Mouse (Mus musculus): ENCODE data around the gene 9530077C05Rik. TPM values are rescaled to one million over a fixed set of nuclear protein-coding genes. Genes with fewer than 3 reads are reported as not detected.
A peak's percentile ranks its signal among the peaks of the same experiment; 100 is the strongest.

9530077C05Rik gene
- polyA plus RNA-seq, 1 experiment from 2014 or later, result 1.2 TPM

DNA sequence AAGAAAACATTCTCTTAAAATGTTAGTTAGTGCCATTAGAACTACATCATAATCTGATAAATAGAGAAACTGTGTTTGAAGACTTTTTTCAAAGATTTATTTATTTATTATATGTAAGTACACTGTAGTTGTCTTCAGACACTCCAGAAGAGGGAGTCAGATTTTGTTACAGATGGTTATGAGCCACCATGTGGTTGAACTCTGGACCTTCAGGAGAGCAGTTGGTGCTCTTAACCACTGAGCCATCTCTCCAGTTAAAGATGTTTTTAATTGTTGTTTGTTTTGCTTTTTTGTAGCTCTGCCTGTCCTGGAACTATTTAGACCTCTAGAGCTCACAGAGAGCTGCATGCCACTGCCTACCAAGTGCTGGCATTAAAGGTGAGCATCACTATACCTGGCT is 43.7 kb downstream of the 9530077C05Rik start:
- Histone ChIP-seq H3K27me3 (ENCODE audit: control insufficient read depth, insufficient read depth, low read depth, low read length) (no peaks in the 10 kb centered on the region), H3K36me3 (ENCODE audit: control insufficient read depth, insufficient read depth) (peaks cover 27% of the 10 kb centered on the region), H3K9ac (ENCODE audit: low read depth, low read length) (no peak overlapping the region), H3K9me3 (replicated peaks; ENCODE audit: control insufficient read depth, low read length) (no peaks in the 10 kb centered on the region), H3K4me1 (ENCODE audit: control insufficient read depth, low read depth, low read length) (peaks cover 11% of the 10 kb centered on the region), H3K4me3 (ENCODE audit: low read depth, low read length) (no peak overlapping the region), H3K27ac (ENCODE audit: low read length) (no peak overlapping the region), H3K4me2 (ENCODE audit: low read depth, low read length) (no peak overlapping the region)
- ATAC-seq (ENCODE audit: low read depth), result no peak

DNA sequence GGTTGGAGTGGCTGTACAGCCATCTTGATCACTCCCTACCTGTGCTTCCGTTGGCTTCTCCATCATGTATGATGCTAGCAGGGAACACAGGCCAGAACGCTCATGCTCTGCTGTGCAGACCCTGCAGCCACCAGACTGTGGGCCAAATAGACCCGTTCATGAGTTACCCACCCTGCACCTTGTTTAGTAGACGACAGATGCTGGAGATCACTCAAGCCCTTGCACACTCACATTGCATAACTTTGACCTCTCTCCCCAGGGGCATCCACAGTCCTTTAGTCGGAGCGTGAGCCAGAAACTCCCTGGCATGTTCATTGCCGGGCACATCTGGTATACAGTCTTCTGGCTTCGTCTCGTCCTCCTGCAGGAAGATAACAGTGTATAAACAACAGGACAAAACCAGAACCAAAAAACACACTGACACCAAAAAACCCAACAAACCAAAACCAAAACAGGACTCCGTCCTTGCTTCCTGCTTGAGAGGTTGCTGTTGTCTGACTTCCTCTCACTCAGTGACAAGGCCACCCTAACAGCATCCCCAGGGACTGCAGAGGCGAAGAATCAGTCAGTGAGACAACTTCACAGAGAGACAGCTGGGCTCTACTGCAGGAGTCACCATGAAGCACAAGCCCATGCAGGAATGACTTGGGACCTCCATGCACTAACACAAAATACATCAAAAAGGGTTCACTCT is 46.0 kb downstream of the 9530077C05Rik start:
- Histone ChIP-seq H3K4me1 (ENCODE audit: control insufficient read depth, low read depth, low read length) (peaks cover 11% of the 10 kb centered on the region), H3K9ac (ENCODE audit: low read depth, low read length) (no peak overlapping the region), H3K36me3 (ENCODE audit: control insufficient read depth, insufficient read depth) (peaks cover 24% of the 10 kb centered on the region), H3K27ac (ENCODE audit: low read length) (no peak overlapping the region), H3K9me3 (replicated peaks; ENCODE audit: control insufficient read depth, low read length) (no peaks in the 10 kb centered on the region), H3K27me3 (ENCODE audit: control insufficient read depth, insufficient read depth, low read depth, low read length) (no peaks in the 10 kb centered on the region), H3K4me2 (ENCODE audit: low read depth, low read length) (no peak overlapping the region), H3K4me3 (ENCODE audit: low read depth, low read length) (no peak overlapping the region)
- ATAC-seq (ENCODE audit: low read depth), result no peak
- WGBS (ENCODE audit: insufficient replicate concordance), result 73% methylated on average over 11 of the region's 11 CpGs

DNA sequence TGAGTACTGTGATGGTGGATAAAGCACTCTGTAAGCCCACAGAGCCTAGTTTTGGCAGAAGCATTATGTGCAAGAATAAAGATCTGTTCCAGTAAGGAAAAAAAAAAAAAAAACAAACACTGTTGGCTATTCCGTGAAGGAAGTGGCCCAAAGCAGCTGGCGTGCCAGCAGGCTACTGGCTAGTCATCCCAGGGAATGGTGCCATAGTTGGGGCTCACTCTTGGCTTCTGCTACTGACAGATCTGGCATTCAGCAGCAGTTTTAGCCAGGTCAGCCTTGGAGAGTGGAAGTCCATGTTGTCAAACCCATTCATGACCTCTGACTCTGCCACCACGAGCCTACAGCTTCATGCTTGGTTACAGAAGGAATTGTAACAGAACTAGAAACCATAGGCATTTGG is 50.6 kb downstream of the 9530077C05Rik start:
- WGBS (ENCODE audit: insufficient replicate concordance), result 78% methylated on average over 3 of the region's 3 CpGs

DNA sequence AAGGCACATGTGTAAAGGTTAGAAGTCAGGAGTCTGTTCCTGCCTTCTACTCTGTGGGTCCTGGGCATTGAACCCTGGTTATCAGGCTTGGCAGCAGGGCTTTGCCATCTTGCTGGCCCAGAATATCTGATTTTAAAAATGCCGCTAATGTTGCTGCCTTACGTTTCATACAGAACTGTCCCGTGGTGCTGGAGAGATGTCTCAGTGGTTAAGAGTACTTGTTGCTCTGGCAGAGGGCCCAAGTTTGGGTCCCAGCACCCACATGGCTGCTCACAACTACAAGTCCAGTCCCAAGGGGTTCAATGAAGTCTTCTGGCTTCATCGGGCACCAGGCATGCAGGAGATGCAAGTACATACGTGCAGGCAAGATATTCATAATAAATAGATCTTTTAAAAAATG is 54.9 kb downstream of the 9530077C05Rik start:
- peaks cover 3% of the 10 kb centered on the region; the same call in 1 of the 2 replicates for H3K36me3 ChIP-seq (ENCODE audit: control insufficient read depth, insufficient read depth)
- H3K4me2 ChIP-seq (ENCODE audit: low read depth, low read length), result no peak overlapping the region
- WGBS (ENCODE audit: insufficient replicate concordance), result 70% methylated on average over 5 of the region's 5 CpGs
- H3K9ac ChIP-seq (ENCODE audit: low read depth, low read length), result no peak overlapping the region
- H3K4me3 ChIP-seq (ENCODE audit: low read depth, low read length), result no peak overlapping the region
- no peak for ATAC-seq (ENCODE audit: low read depth)
- no peaks in the 10 kb centered on the region for H3K9me3 ChIP-seq (replicated peaks; ENCODE audit: control insufficient read depth, low read length)
- H3K27ac ChIP-seq (ENCODE audit: low read length), result no peak overlapping the region
- no peaks in the 10 kb centered on the region for H3K27me3 ChIP-seq (ENCODE audit: control insufficient read depth, insufficient read depth, low read depth, low read length)
- peaks cover 10% of the 10 kb centered on the region for H3K4me1 ChIP-seq (ENCODE audit: control insufficient read depth, low read depth, low read length)

More for the DNA sequence above, 50.6 kb downstream of the 9530077C05Rik start:
- no peak overlapping the region for H3K4me2 ChIP-seq (ENCODE audit: low read depth, low read length)
- H3K4me1 ChIP-seq (ENCODE audit: control insufficient read depth, low read depth, low read length), result peaks cover 3% of the 10 kb centered on the region; the same call in 1 of the 2 replicates
- H3K36me3 ChIP-seq (ENCODE audit: control insufficient read depth, insufficient read depth), result peaks cover 10% of the 10 kb centered on the region
- no peaks in the 10 kb centered on the region for H3K27me3 ChIP-seq (ENCODE audit: control insufficient read depth, insufficient read depth, low read depth, low read length)
- no peaks in the 10 kb centered on the region for H3K9me3 ChIP-seq (replicated peaks; ENCODE audit: control insufficient read depth, low read length)
- no peak for ATAC-seq (ENCODE audit: low read depth)
- no peak overlapping the region for H3K9ac ChIP-seq (ENCODE audit: low read depth, low read length)
- H3K27ac ChIP-seq (ENCODE audit: low read length), result no peak overlapping the region
- no peak overlapping the region for H3K4me3 ChIP-seq (ENCODE audit: low read depth, low read length)

DNA sequence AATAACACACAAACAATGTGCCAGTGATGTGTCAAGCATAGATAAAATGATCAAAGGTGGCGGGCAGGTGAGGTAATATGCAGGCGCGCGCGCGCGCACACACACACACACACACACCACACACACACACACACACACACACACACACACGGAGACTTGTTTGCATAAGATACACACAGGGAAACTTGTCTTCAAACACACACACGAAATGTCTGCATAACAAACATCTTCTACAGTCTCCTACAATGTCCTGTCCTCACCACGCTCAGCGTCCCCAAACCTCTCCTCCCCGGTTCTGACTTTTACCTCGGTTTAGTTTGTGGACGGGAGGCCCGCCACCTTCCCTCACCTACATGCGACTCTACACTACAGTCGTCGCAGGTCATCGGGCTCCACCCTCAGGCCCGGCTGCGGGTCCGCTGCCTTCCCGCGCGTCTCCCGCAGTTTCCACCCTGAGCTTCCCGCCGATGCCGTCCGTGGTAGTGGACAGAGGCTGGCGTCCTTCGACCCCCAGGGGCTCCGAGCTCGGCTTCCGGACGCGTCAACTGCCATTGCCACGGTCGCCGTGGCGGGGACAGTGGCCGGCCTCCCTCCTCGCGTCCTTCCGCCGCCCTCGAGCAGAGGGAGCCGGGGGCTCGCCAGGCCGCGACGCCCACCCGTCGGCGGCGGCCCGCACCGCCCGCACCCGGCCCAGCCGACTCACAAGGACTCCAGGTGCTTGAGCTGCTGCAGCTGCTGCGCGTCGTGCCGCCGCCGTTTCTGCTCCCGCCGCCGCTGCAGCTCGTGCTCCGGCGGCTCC is 56.3 kb downstream of the 9530077C05Rik start:
- peak overlapping the region; percentile 87 for H3K9ac ChIP-seq (ENCODE audit: low read depth, low read length)
- WGBS (ENCODE audit: insufficient replicate concordance), result under 1% methylated on average over 68 of the region's 73 CpGs
- peak overlapping the region; percentile 97 for H3K4me2 ChIP-seq (ENCODE audit: low read depth, low read length)
- peak overlapping the region; percentile 89 for H3K4me3 ChIP-seq (ENCODE audit: low read depth, low read length)
- H3K4me1 ChIP-seq (ENCODE audit: control insufficient read depth, low read depth, low read length), result peaks cover 10% of the 10 kb centered on the region
- H3K27ac ChIP-seq (ENCODE audit: low read length), result peak overlapping the region; percentile 76
- H3K27me3 ChIP-seq (ENCODE audit: control insufficient read depth, insufficient read depth, low read depth, low read length), result no peaks in the 10 kb centered on the region
- peak; percentile 69 for ATAC-seq (ENCODE audit: low read depth)
- no peaks in the 10 kb centered on the region for H3K9me3 ChIP-seq (replicated peaks; ENCODE audit: control insufficient read depth, low read length)
- 0 out of 2 replicates have a peak, but pooled peaks cover 2% of the 10 kb centered on the region for H3K36me3 ChIP-seq (ENCODE audit: control insufficient read depth, insufficient read depth)

DNA sequence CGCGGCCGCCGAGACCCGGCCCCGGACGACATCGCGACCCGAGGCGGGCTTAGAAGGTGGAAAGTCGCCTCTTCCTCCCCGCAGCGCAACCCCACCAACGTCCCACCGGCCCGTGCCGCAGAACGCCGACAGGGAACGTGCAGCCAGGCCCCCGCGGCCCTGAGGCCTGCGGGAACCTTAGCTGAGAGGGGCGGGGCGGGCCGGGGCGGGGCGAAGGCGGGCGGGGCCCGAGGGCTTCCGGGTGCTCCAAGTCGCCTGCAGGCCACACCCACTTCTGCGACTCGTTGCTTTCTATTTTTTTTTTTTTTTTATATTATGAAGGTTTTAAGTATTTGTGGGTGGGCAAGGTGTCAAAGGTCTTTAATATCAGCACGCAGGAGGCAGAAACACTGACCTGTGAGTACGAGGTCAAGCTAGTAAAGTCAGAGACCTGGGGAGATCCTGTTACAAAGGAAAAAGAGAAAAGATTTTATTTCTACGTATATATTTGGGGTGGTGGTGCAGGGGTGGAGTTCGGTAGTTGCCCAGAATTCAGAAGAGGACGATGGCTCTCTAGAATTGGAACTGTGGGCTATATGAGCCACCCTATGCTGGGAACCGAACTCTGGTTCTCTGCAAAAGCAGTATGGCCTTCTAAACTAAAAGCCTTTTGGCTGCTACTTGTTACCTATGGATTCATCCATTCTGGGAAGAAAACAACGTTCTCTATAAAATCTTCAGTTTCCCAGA is 57.0 kb downstream of the 9530077C05Rik start:
- peak; percentile 93 for ATAC-seq (ENCODE audit: low read depth)
- Histone ChIP-seq H3K4me2 (ENCODE audit: low read depth, low read length) (peak overlapping the region; percentile 97), H3K4me1 (ENCODE audit: control insufficient read depth, low read depth, low read length) (peaks cover 10% of the 10 kb centered on the region), H3K36me3 (ENCODE audit: control insufficient read depth, insufficient read depth) (0 out of 2 replicates have a peak, but pooled peaks cover 2% of the 10 kb centered on the region), H3K27me3 (ENCODE audit: control insufficient read depth, insufficient read depth, low read depth, low read length) (no peaks in the 10 kb centered on the region), H3K4me3 (ENCODE audit: low read depth, low read length) (peak overlapping the region; percentile 89), H3K9me3 (replicated peaks; ENCODE audit: control insufficient read depth, low read length) (no peaks in the 10 kb centered on the region), H3K9ac (ENCODE audit: low read depth, low read length) (peak overlapping the region; percentile 87), H3K27ac (ENCODE audit: low read length) (peak overlapping the region; percentile 76)
- WGBS (ENCODE audit: insufficient replicate concordance), result 5% methylated on average over 30 of the region's 43 CpGs

DNA sequence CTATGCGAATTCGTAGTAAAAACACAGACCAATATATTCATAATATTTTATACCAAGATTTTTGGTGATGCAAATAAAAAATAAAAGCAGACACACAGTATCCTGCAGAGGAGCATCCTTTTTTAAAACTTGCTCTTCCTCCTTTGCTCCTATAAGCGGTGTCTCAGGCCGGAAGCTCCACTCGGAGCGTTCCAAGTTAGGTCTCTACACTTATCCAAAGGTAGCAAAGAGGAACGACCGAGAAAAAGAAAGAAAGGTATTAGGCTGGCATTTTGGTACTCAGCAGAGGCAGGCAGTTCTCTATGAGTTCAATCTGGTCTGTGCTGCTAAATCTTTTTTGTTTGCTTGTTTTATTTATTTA is 57.6 kb downstream of the 9530077C05Rik start:
- Histone ChIP-seq H3K27me3 (ENCODE audit: control insufficient read depth, insufficient read depth, low read depth, low read length) (no peaks in the 10 kb centered on the region), H3K9ac (ENCODE audit: low read depth, low read length) (no peak overlapping the region), H3K27ac (ENCODE audit: low read length) (no peak overlapping the region), H3K4me3 (ENCODE audit: low read depth, low read length) (no peak overlapping the region), H3K4me1 (ENCODE audit: control insufficient read depth, low read depth, low read length) (peaks cover 10% of the 10 kb centered on the region), H3K36me3 (ENCODE audit: control insufficient read depth, insufficient read depth) (0 out of 2 replicates have a peak, but pooled peaks cover 2% of the 10 kb centered on the region), H3K9me3 (replicated peaks; ENCODE audit: control insufficient read depth, low read length) (no peaks in the 10 kb centered on the region), H3K4me2 (ENCODE audit: low read depth, low read length) (no peak overlapping the region)
- WGBS (ENCODE audit: insufficient replicate concordance), result 56% methylated on average over 8 of the region's 8 CpGs
- no peak for ATAC-seq (ENCODE audit: low read depth)

DNA sequence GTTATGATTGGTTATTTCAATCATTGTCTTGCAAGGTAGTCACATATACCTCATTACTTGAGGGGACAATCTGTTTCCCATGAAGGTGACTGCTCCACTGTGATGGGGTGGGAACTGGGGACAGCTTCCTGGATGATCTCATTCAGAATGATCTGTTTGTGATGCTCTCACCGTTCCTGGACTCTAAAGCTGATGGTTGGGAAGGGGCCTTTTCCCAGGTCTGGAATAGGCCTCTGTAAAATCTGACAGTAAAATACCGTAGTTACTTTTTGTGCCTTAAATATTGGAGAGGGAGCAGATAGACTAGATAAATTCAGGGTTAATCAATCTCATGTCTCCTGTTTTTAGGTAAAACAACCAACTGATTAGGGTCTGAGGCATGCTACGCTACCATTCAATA is 58.3 kb downstream of the 9530077C05Rik start, which contains the start of gene Rp9:
TSS of gene Rp9 (minus strand) at position 101 of the 400 bp plus-strand sequence.
- Histone ChIP-seq H3K4me1 (ENCODE audit: control insufficient read depth, low read depth, low read length) (peaks cover 10% of the 10 kb centered on the region), H3K27ac (ENCODE audit: low read length) (peak within 1 kb of the TSS; percentile 33; the same call in 1 of the 2 replicates), H3K4me2 (ENCODE audit: low read depth, low read length) (peak within 1 kb of the TSS; percentile 97), H3K36me3 (ENCODE audit: control insufficient read depth, insufficient read depth) (0 out of 2 replicates have a peak, but pooled peaks cover 2% of the 10 kb centered on the region), H3K4me3 (ENCODE audit: low read depth, low read length) (peak within 1 kb of the TSS; percentile 89), H3K9me3 (replicated peaks; ENCODE audit: control insufficient read depth, low read length) (no peaks in the 10 kb centered on the region), H3K27me3 (ENCODE audit: control insufficient read depth, insufficient read depth, low read depth, low read length) (no peaks in the 10 kb centered on the region), H3K9ac (ENCODE audit: low read depth, low read length) (peak within 1 kb of the TSS; percentile 61)
- no peak for ATAC-seq (ENCODE audit: low read depth)
- 78% methylated on average over 3 of the region's 3 CpGs for WGBS (ENCODE audit: insufficient replicate concordance)

All from liver, embryonic 16.5 days (tissue).